Mouse (Mus musculus): ENCODE data around the gene Thra.

DNA sequence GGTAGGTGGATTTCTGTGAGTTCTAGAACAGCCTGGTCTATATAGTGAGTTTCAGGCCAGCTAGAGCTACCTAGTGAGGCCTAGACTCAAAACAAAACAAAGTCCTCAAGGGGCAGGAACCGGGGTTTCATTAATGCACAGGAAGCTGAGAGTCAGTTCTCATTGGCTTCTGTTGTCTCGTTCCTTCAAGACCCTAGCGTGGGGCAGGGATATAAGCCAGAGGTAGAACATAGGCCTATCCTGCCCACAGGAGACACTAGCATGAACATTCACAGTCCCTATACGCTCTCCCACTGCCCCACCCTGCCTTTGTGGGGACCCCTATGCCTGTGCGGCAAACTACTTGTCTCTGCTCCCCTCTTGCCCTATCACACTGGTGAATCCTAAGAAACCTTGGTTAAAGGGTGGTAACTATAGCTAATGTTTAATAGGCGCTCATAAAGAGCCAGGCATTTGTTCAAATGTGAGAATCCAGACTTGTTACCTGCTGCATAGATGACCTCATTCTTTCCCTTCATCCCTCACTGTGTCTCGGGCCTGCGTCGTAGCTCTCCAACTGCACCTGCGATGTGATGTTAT, 12.2 kb downstream of the Thra start:
- TF ChIP-seq POLR2A (IDR thresholded peaks at IDR 0.05; ENCODE audit: borderline replicate concordance, low read depth, low read length) = no peak
- TF ChIP-seq CTCF (IDR thresholded peaks at IDR 0.05; ENCODE audit: low read depth, low read length) = no peak
